Mouse (Mus musculus) telencephalon, adult 2 months (tissue): ENCODE measurements around the gene Acd.

ENCODE experiments used
- DNase-seq: peaks from one replicate; pipeline ENCODE4 v3.0.0-alpha.2; 2011; ENCODE audit warnings: low read depth, low spot score

Acd gene

DNA sequence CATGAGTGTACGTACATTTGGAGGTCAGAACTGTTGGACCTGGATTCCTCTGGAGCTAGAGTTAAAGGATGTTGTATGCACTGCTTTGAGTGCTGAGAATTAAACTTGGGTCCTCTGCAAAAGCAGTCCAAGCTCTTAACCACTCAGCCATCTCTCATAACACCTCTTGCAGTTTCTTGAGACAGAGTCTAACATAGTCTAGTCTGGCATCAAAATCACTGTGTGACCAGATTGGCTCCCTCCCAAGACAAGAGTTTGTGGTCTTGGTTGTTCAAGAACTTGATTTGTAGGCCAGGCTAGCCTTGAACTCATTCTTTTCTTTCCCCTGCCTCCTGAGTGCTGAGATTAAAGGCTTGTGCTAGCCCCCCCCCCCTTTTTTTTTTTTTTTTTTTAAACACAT is 52.0 kb downstream of the Acd start:
- DNase-seq = no peak
